Mouse (Mus musculus): Measurements from ENCODE around the gene Adgrl3.

Gene Adgrl3

GRCm38 (mm10) chr5:81248724-81249123 is 228.8 kb downstream of the Adgrl3 start:
- no peak for DNase-seq (ENCODE audit: low read depth)

- no peak for DNase-seq (ENCODE audit: low read depth)
Observed at GRCm38 (mm10) chr5:81256091-81256490, 236.2 kb downstream of the Adgrl3 start.

GRCm38 (mm10) chr5:81269689-81270088 is 249.8 kb downstream of the Adgrl3 start:
- no peak for DNase-seq (ENCODE audit: low read depth)

- DNase-seq (ENCODE audit: low read depth), result no peak
Observed at GRCm38 (mm10) chr5:81275346-81276047, 255.6 kb downstream of the Adgrl3 start.

GRCm38 (mm10) chr5:81279246-81279645 is 259.3 kb downstream of the Adgrl3 start:
- DNase-seq (ENCODE audit: low read depth), result no peak

- DNase-seq (ENCODE audit: low read depth), result no peak
Observed at GRCm38 (mm10) chr5:81285643-81286042, 265.7 kb downstream of the Adgrl3 start.

- DNase-seq (ENCODE audit: low read depth), result no peak
Observed at GRCm38 (mm10) chr5:81301874-81302273, 281.9 kb downstream of the Adgrl3 start.

- no peak for DNase-seq (ENCODE audit: low read depth)
Observed at GRCm38 (mm10) chr5:81317406-81318112, 297.6 kb downstream of the Adgrl3 start.

GRCm38 (mm10) chr5:81321276-81321934 is 301.5 kb downstream of the Adgrl3 start:
- no peak for DNase-seq (ENCODE audit: low read depth)

GRCm38 (mm10) chr5:81322064-81322463 is 302.1 kb downstream of the Adgrl3 start:
- no peak for DNase-seq (ENCODE audit: low read depth)

- no peak for DNase-seq (ENCODE audit: low read depth)
Observed at GRCm38 (mm10) chr5:81326916-81327315, 307.0 kb downstream of the Adgrl3 start.

GRCm38 (mm10) chr5:81327392-81327791 is 307.5 kb downstream of the Adgrl3 start:
- no peak for DNase-seq (ENCODE audit: low read depth)

GRCm38 (mm10) chr5:81329571-81329971 is 309.6 kb downstream of the Adgrl3 start:
- DNase-seq (ENCODE audit: low read depth), result no peak

- no peak for DNase-seq (ENCODE audit: low read depth)
Observed at GRCm38 (mm10) chr5:81344330-81344729, 324.4 kb downstream of the Adgrl3 start.

GRCm38 (mm10) chr5:81345096-81345435 is 325.1 kb downstream of the Adgrl3 start:
- DNase-seq (ENCODE audit: low read depth), result no peak

- no peak for DNase-seq (ENCODE audit: low read depth)
Observed at GRCm38 (mm10) chr5:81345436-81346131, 325.6 kb downstream of the Adgrl3 start.

- no peak for DNase-seq (ENCODE audit: low read depth)
Observed at GRCm38 (mm10) chr5:81347571-81347970, 327.6 kb downstream of the Adgrl3 start.

GRCm38 (mm10) chr5:81359560-81359959 is 339.6 kb downstream of the Adgrl3 start:
- DNase-seq (ENCODE audit: low read depth), result no peak

- DNase-seq (ENCODE audit: low read depth), result no peak
Observed at GRCm38 (mm10) chr5:81364198-81364643, 344.3 kb downstream of the Adgrl3 start.

GRCm38 (mm10) chr5:81365250-81365649 is 345.3 kb downstream of the Adgrl3 start:
- no peak for DNase-seq (ENCODE audit: low read depth)

- DNase-seq (ENCODE audit: low read depth), result no peak
Observed at GRCm38 (mm10) chr5:81370126-81370850, 350.4 kb downstream of the Adgrl3 start.

- DNase-seq (ENCODE audit: low read depth), result no peak
Observed at GRCm38 (mm10) chr5:81375992-81376391, 356.1 kb downstream of the Adgrl3 start.
